Mouse (Mus musculus) cerebellum, postnatal 36 days (tissue): Measurements from ENCODE around the gene Arhgef25.

Experiments
- DNase-seq, 2 experiments: peaks; one replicate each; pipeline ENCODE4 v3.0.0; 2021 to 2022; ENCODE audit warnings: mixed read lengths in 2 of 2

The Arhgef25 gene

GRCm38 (mm10) chr10:127185506-127185905 is 4.4 kb downstream of the Arhgef25 start:
- DNase-seq, result no peak

DNA sequence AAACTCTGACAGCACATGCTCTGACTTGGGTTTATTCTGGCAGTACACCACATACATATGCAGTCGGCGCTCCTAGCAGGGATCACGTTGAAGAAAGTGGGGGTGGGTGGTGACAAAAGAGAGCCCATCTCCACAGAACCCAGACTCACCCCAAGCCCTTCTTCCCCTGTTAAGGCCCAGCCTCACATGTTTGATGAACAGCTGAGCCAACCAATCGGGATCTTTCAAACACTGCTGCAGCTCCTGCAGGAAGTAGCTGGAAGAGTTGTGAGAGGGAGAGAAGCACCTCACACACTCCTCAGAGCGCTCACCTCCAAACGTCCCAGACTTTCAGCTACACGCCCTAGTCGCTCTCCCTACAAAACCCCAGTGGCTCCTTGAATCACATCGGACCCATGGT is 4.8 kb downstream of the Arhgef25 start:
- no peak for DNase-seq

- no peak for DNase-seq
These were observed 6.1 kb downstream of the Arhgef25 start for GRCm38 (mm10) chr10:127183759-127184158.

GRCm38 (mm10) chr10:127182624-127183023 is 7.3 kb downstream of the Arhgef25 start:
- no peak for DNase-seq

- DNase-seq, result no peak
These were observed 8.3 kb downstream of the Arhgef25 start for GRCm38 (mm10) chr10:127181566-127181965.

DNA sequence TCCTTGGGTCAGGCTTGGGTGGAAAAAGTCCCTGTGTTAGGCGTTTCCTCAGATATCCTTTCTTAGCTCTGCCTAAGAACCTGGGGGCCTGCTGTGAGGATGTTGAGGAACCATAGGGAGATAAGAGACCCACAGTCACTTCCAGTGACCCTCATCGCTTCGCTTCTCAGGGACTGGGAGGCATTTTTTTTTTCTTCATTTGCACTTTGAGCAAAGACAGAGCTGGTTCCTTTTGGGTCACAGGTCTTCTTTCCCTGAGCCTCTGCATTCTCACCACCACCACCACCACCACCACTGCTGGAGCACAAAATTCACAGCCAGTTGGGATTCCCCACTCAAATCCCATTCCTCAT is 9.2 kb downstream of the Arhgef25 start:
- DNase-seq, result no peak

GRCm38 (mm10) chr10:127179871-127180694 is 9.8 kb downstream of the Arhgef25 start, which contains the start of gene Slc26a10:
Slc26a10 (minus strand) TSS chr10:127180645.
- DNase-seq, result no peak

GRCm38 (mm10) chr10:127178286-127179027 is 11.4 kb downstream of the Arhgef25 start:
- DNase-seq, result no peak

- DNase-seq, result peak; percentile 81 to 85
These were observed 12.2 kb downstream of the Arhgef25 start for GRCm38 (mm10) chr10:127177719-127178118.

GRCm38 (mm10) chr10:127177235-127177634 is 12.6 kb downstream of the Arhgef25 start:
- no peak for DNase-seq

- DNase-seq, result no peak
These were observed 13.1 kb downstream of the Arhgef25 start for GRCm38 (mm10) chr10:127176756-127177155.

- no peak for DNase-seq
These were observed 13.7 kb downstream of the Arhgef25 start for GRCm38 (mm10) chr10:127176228-127176627.

DNA sequence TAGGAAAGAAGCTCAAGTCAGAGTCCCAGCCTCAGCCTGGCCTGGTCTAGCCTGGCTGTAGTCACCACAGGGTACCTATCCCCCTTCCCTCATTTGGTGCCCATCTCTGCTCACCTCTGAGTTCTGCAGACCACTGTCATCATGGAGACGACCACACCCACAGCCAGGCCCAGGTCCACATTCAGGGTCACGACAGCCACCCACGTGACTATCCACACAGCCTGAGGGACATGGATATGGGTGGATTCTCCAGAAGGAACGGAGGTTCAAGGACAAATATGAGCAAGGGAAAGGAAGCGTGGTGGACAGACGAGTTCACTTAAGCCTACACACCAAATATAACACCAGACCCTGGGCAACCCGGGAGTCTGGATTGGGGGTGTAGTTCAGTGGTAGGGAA is 15.7 kb downstream of the Arhgef25 start:
- DNase-seq, result no peak

- no peak for DNase-seq
These were observed 16.5 kb downstream of the Arhgef25 start for GRCm38 (mm10) chr10:127173148-127174065.

DNA sequence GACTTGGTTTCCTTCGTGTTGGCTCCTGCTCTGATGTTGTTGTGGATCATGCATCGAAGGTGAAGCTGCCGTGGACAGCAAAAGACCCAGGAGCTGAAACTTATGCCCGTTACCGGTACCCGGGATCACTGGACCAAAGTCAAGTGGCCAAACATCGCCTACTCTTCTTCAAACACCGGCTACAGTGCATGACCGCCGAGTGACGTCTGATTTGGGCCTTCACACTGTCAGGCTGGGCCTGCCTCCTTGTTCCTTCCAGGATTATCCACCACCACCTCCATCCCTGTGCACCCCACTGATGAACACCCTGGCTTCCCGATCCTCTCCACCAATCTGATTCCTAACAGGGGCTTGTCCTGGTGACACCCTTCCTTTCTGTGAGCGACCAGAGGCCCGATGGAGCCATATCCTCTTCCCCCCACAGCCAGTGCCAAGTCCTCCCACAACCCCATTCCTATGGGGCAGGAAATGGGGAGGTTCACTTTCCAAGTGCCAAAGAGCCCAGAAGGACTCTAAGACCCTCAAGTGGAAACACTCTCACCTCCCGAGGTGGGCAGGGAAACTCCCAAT is 18.2 kb downstream of the Arhgef25 start:
- DNase-seq, result no peak

DNA sequence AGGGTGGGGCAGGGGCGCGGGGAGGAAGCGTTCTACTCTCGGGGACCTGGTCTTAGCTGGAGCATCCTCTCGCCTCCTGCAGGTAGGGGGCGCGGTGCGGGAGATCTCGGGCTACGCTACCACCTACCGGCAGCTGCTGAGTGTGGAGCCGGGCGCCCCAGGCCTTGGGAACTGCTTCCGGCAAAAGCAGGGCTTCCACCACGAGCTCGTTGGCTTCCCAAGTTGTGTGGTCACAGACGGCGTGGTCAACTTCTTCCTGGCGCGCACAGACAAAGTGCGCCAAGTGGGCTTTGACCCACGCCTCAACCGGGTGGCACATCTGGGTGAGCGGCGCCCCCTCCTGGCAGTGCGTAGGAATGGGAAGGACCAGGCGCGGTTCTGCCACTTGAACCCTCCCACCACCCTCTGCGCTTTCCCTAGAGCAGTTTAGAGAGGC is 19.0 kb downstream of the Arhgef25 start:
- DNase-seq, result peak in 1 of 2 experiments; percentile 50

- DNase-seq, result no peak
These were observed 19.9 kb downstream of the Arhgef25 start for GRCm38 (mm10) chr10:127170002-127170401.

DNA sequence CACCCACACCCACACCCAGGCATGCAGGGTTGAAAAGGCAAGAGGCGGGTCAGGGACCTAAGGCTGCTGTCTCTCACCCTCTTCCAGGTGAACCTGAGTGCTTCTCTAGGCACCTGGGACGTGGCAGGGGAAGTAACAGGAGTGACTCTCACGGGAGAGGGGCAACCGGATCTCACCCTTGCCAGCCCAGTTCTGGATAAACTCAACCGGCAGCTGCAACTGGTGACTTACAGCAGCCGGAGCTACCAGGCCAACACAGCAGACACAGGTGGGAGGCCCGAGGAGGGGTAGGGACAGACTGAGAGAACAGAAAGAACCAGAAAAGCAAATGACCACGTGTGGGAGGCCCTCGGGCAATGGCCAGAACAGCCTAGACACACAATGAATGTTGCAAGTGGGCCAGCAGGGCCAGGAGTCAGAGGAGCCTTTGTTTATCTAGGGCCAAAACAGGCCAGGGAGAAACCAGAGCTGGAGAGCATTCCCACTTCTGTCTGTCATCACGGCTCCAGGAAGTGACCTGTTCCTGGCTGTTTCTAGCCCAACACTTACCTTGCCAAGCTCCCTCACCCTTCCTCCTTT is 22.2 kb downstream of the Arhgef25 start:
- no peak for DNase-seq

GRCm38 (mm10) chr10:127166771-127167613 is 22.9 kb downstream of the Arhgef25 start:
- DNase-seq, result no peak

GRCm38 (mm10) chr10:127166404-127166715 is 23.5 kb downstream of the Arhgef25 start:
- DNase-seq, result no peak

GRCm38 (mm10) chr10:127165654-127166403 is 24.1 kb downstream of the Arhgef25 start:
- peak; percentile 60 to 70 for DNase-seq
